ENCODE assay signal across 15 mouse cellular contexts in genomic region chr6:100167321-100167720, GRCm38 (mm10).
"Had no signal": no experiment of that assay in that cellular context is flagged by ENCODE, and none has a peak within 500 bp of the region (broad histone marks: within the 10 kb centered on the region; RNA-seq: fewer than 3 reads in every experiment).

No protein-coding gene starts in this region.

- H3K4me3 ChIP-seq: limb, embryonic 12.5 days; limb, embryonic 15.5 days; midbrain, embryonic 10.5 days; midbrain, embryonic 13.5 days had no signal

- DNase-seq: kidney, postnatal 25 days; left cerebral cortex, postnatal 4 days; liver, postnatal 0 days; lung, embryonic 14.5 days; right cerebral cortex, postnatal 4 days; spleen, adult 18-20 months; thymus, adult 18-20 months; thymus, postnatal 36 days had no signal

- H3K27ac ChIP-seq: kidney, postnatal 0 days; limb, embryonic 12.5 days; limb, embryonic 15.5 days; liver, embryonic 14.5 days; macrophage; midbrain, embryonic 10.5 days; midbrain, embryonic 13.5 days had no signal
